ENCODE assay signal across 8 mouse cellular contexts in the genomic region with DNA sequence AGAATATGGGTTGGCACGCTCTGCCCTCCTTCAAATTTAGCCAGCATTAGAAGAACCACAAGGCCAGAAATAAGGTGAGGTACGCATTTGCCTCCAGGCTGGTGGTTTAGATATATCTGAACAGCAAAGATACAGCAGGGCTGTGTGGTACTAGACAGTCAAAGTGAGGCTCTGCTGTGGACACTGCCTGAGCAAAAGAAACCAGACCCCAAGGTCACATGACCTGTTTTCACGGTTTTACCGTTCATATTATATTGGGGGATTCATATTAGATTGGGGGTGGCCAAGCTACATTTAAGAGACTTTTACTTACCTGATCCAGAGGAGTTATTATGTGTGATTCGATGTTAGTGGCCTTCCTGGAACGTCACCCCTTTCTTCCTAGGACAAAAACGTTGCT. TPM values are rescaled to one million over a fixed set of nuclear protein-coding genes. Genes with fewer than 3 reads are reported as not detected.
DNase-seq lines count a peak whose midpoint lies in the region; ATAC-seq and TF ChIP-seq lines count a peak whose summit lies in the region.

No protein-coding gene starts in this region.

- H3K4me3 ChIP-seq in kidney, adult 2 months (ENCODE audit: insufficient read depth, low read depth, low read length), result peak overlapping the region; percentile 92
- H3K4me3 ChIP-seq in forebrain, postnatal 0 days (ENCODE audit: low read depth, low read length), result peak overlapping the region; percentile 39
- H3K4me3 ChIP-seq in macrophage (ENCODE audit: inconsistent target), result peak overlapping the region; percentile 60

- H3K27ac ChIP-seq in kidney, adult 2 months (ENCODE audit: insufficient read depth, low read depth, low read length), result peak overlapping the region; percentile 89
- no peak overlapping the region for H3K27ac ChIP-seq in forebrain, postnatal 0 days (ENCODE audit: low read depth, low read length)
- peak overlapping the region; percentile 97 for H3K27ac ChIP-seq in macrophage

- no peak for TF ChIP-seq CTCF in kidney, adult 2 months (conservative IDR thresholded peaks at IDR 0.05; ENCODE audit: insufficient read depth, insufficient read length, low read depth, low read length)
- no peak for TF ChIP-seq CTCF in forebrain, postnatal 0 days (IDR thresholded peaks at IDR 0.05; ENCODE audit: low read depth)

- 9% methylated on average over 7 of the region's 7 CpGs for WGBS in kidney, adult 2 months
- WGBS in forebrain, postnatal 0 days, result 39% methylated on average over 7 of the region's 7 CpGs
- WGBS in macrophage (ENCODE audit: missing documents), result 0% methylated on average over 7 of the region's 7 CpGs

- peak overlapping the region; percentile 68 for H3K4me2 ChIP-seq in forebrain, postnatal 0 days (ENCODE audit: low read depth)

- H3K9me3 ChIP-seq in forebrain, postnatal 0 days (ENCODE audit: low read length), result no peaks in the 10 kb centered on the region

- DNase-seq in kidney, adult 2 months, result no peak
- DNase-seq in kidney, postnatal 10 days, result no peak
- peak; percentile 50 for DNase-seq in NIH3T3 (ENCODE audit: low read depth)
- no peak for DNase-seq in forebrain, postnatal 0 days
- DNase-seq in urinary bladder, postnatal 25 days (ENCODE audit: low spot score), result no peak
- no peak for DNase-seq in yolk sac, embryonic 10.5 days (ENCODE audit: low spot score)
- no peak for DNase-seq in thymus, postnatal 36 days

- peaks cover 67% of the 10 kb centered on the region for H3K79me2 ChIP-seq in macrophage (ENCODE audit: inconsistent target)

- no peaks in the 10 kb centered on the region for H3K27me3 ChIP-seq in kidney, adult 2 months (replicated peaks; ENCODE audit: control insufficient read depth, insufficient read depth, low read length)
- no peaks in the 10 kb centered on the region for H3K27me3 ChIP-seq in forebrain, postnatal 0 days (ENCODE audit: insufficient read depth, low read length)

- TF ChIP-seq POLR2A in kidney, adult 2 months (IDR thresholded peaks at IDR 0.05; ENCODE audit: low read depth, low read length), result no peak

- H3K9ac ChIP-seq in forebrain, postnatal 0 days, result peak overlapping the region; percentile 55

- peaks cover 7% of the 10 kb centered on the region for H3K36me3 ChIP-seq in kidney, adult 2 months (ENCODE audit: control insufficient read depth, insufficient read depth, low read length)
- H3K36me3 ChIP-seq in forebrain, postnatal 0 days (ENCODE audit: insufficient read depth), result no peaks in the 10 kb centered on the region
- peaks cover 26% of the 10 kb centered on the region for H3K36me3 ChIP-seq in macrophage (ENCODE audit: inconsistent target)

- ATAC-seq in forebrain, postnatal 0 days, result no peak

- peaks cover 19% of the 10 kb centered on the region; the same call in 1 of the 2 replicates for H3K4me1 ChIP-seq in kidney, adult 2 months (ENCODE audit: control insufficient read depth, insufficient read depth, low read length)
- H3K4me1 ChIP-seq in forebrain, postnatal 0 days (ENCODE audit: insufficient read depth), result no peaks in the 10 kb centered on the region

RNA-seq across cellular contexts. Expression of gene Irgm1, which starts 0.7 kb away (rescaled TPM):
- 24.4 and 28.2 TPM in 2 replicates for polyA plus RNA-seq in kidney, adult 2 months (2012; rRNA removed)
- total RNA-seq in forebrain, postnatal 0 days (2014; rRNA removed), result 3.0 and 6.7 TPM in 2 replicates
- polyA plus RNA-seq in forebrain, postnatal 0 days (2015; fragmentation: Nextera tagmentation; extraction: Ambion mirVana), result 3.5 and 4.9 TPM in 2 replicates
- total RNA-seq in macrophage (2018; cell fraction: chromatin; rRNA removed), result 100 to 1,000 TPM in 15 of 26 experiments, 10 to 100 TPM in 11; 20.5 to 641 (median 175) TPM
- total RNA-seq in macrophage (2018; cell fraction: cytosol; rRNA removed), result 100 to 1,000 TPM; 128 to 783 (median 543) TPM
- 100 to 1,000 TPM in 18 of 26 experiments, 10 to 100 TPM in 8; 75.1 to 591 (median 408) TPM for total RNA-seq in macrophage (2018; cell fraction: nucleus; rRNA removed)
- polyA plus RNA-seq in macrophage (2018), result 118 to 323 TPM (median 130 TPM) in 3 replicates

RNA-seq across cellular contexts. Expression of gene Gm5431, which starts 31.2 kb away (rescaled TPM):
- polyA plus RNA-seq in kidney, adult 2 months (2012; rRNA removed), result 0.19 and 0.20 TPM in 2 replicates
- total RNA-seq in forebrain, postnatal 0 days (2014; rRNA removed), result 0.29 and 0.38 TPM in 2 replicates
- 0.10 and 0.19 TPM in 2 replicates for polyA plus RNA-seq in forebrain, postnatal 0 days (2015; fragmentation: Nextera tagmentation; extraction: Ambion mirVana)
- total RNA-seq in macrophage (2018; cell fraction: chromatin; rRNA removed), result 100 to 1,000 TPM in 10 of 26 experiments, 10 to 100 TPM in 16; 11.3 to 174 (median 83.5) TPM
- total RNA-seq in macrophage (2018; cell fraction: cytosol; rRNA removed), result 100 to 1,000 TPM in 16 of 26 experiments, 10 to 100 TPM in 10; 36.0 to 249 (median 118) TPM
- total RNA-seq in macrophage (2018; cell fraction: nucleus; rRNA removed), result 100 to 1,000 TPM in 15 of 26 experiments, 10 to 100 TPM in 11; 26.8 to 253 (median 149) TPM
- polyA plus RNA-seq in macrophage (2018), result 43.5 to 99.6 TPM (median 62.6 TPM) in 3 replicates

RNA-seq across cellular contexts. Expression of gene Gm12184, which starts 44.3 kb away (rescaled TPM):
- polyA plus RNA-seq in kidney, adult 2 months (2012; rRNA removed), result 9.7 and 10.4 TPM in 2 replicates
- 8.0 and 9.3 TPM in 2 replicates for total RNA-seq in forebrain, postnatal 0 days (2014; rRNA removed)
- 3.7 and 5.0 TPM in 2 replicates for polyA plus RNA-seq in forebrain, postnatal 0 days (2015; fragmentation: Nextera tagmentation; extraction: Ambion mirVana)
- 1 to 10 TPM in 4 of 26 experiments, under 1 TPM in 1, not detected in 21; 0.98 to 1.4 (median 1.3) TPM for total RNA-seq in macrophage (2018; cell fraction: chromatin; rRNA removed)
- 1 to 10 TPM in 21 of 26 experiments, under 1 TPM in 5; 0.47 to 2.3 (median 1.5) TPM for total RNA-seq in macrophage (2018; cell fraction: cytosol; rRNA removed)
- 1 to 10 TPM in 3 of 26 experiments, under 1 TPM in 10, not detected in 13; 0.40 to 5.6 (median 0.67) TPM for total RNA-seq in macrophage (2018; cell fraction: nucleus; rRNA removed)
- polyA plus RNA-seq in macrophage (2018), result 0.75 to 2.7 TPM (median 1.7 TPM) in 3 replicates

RNA-seq across cellular contexts. Expression of gene Trim7, which starts 44.8 kb away (rescaled TPM):
- polyA plus RNA-seq in kidney, adult 2 months (2012; rRNA removed), result 80.3 and 98.8 TPM in 2 replicates
- total RNA-seq in forebrain, postnatal 0 days (2014; rRNA removed), result 5.6 and 9.5 TPM in 2 replicates
- polyA plus RNA-seq in forebrain, postnatal 0 days (2015; fragmentation: Nextera tagmentation; extraction: Ambion mirVana), result 1.9 and 2.5 TPM in 2 replicates
- total RNA-seq in macrophage (2018; cell fraction: chromatin; rRNA removed), result 10 to 100 TPM in 12 of 26 experiments, 1 to 10 TPM in 14; 2.1 to 26.6 (median 9.3) TPM
- 1 to 10 TPM in 20 of 26 experiments, under 1 TPM in 6; 0.29 to 2.5 (median 1.3) TPM for total RNA-seq in macrophage (2018; cell fraction: cytosol; rRNA removed)
- total RNA-seq in macrophage (2018; cell fraction: nucleus; rRNA removed), result 10 to 100 TPM in 3 of 26 experiments, 1 to 10 TPM in 23; 1.7 to 11.6 (median 5.5) TPM
- 1.1 to 1.4 TPM (median 1.2 TPM) in 3 replicates for polyA plus RNA-seq in macrophage (2018)

RNA-seq across cellular contexts. Expression of gene Trim41, which starts 53.6 kb away (rescaled TPM):
- polyA plus RNA-seq in kidney, adult 2 months (2012; rRNA removed), result 26.3 and 27.3 TPM in 2 replicates
- total RNA-seq in forebrain, postnatal 0 days (2014; rRNA removed), result 42.2 and 47.1 TPM in 2 replicates
- polyA plus RNA-seq in forebrain, postnatal 0 days (2015; fragmentation: Nextera tagmentation; extraction: Ambion mirVana), result 4.4 TPM in 2 replicates
- total RNA-seq in macrophage (2018; cell fraction: chromatin; rRNA removed), result 100 to 1,000 TPM in 17 of 26 experiments, 10 to 100 TPM in 9; 20.6 to 250 (median 130) TPM
- total RNA-seq in macrophage (2018; cell fraction: cytosol; rRNA removed), result 10 to 100 TPM; 16.9 to 87.7 (median 65.3) TPM
- total RNA-seq in macrophage (2018; cell fraction: nucleus; rRNA removed), result 100 to 1,000 TPM in 10 of 26 experiments, 10 to 100 TPM in 16; 25.6 to 136 (median 96.6) TPM
- polyA plus RNA-seq in macrophage (2018), result 40.1 to 48.8 TPM (median 47.2 TPM) in 3 replicates

Comparison
In these comparisons a context has a peak if more than half of its experiments do, and no peak if none do; other contexts are left out.
1. H3K4me3 ChIP-seq: peak in every context shown above with its lines; median percentile 92 in kidney, adult 2 months; 60 in macrophage; 39 in forebrain, postnatal 0 days.
2. RNA of gene Gm5431, which starts 31.2 kb away (polyA plus RNA-seq): 43.5 to 99.6 TPM in macrophage; 0.10 to 0.19 TPM in forebrain, postnatal 0 days and 0.19 to 0.20 TPM in kidney, adult 2 months; every median in the first group is over 10 times any median in the second.